Mouse (Mus musculus) E14TG2a.4 (cell line): ENCODE data around the gene Olfr1276.

Experiments used
- H3K27me3 ChIP-seq: 2 replicates; pipeline ENCODE4 v1.6.1; 2014; ENCODE audit warnings: low read length, control low read depth; ENCODE audit not compliant: insufficient read depth
- H3K36me3 ChIP-seq: 2 replicates; pipeline ENCODE4 v1.6.1; 2014; ENCODE audit warnings: low read length, control low read depth; ENCODE audit not compliant: insufficient read depth
- H3K4me1 ChIP-seq: replicated peaks from 2 replicates; pipeline ENCODE4 v1.6.1; 2014; ENCODE audit warnings: low read depth, low read length, control low read depth
- H3K4me3 ChIP-seq: replicated peaks from 2 replicates; pipeline ENCODE4 v1.5.1; 2014; ENCODE audit warnings: mild to moderate bottlenecking, low read length
- H3K9me3 ChIP-seq: 2 replicates; pipeline ENCODE4 v1.6.1; 2014; ENCODE audit warnings: low read length, control low read depth
- CTCF ChIP-seq: conservative IDR thresholded peaks from 2 replicates; pipeline ENCODE4 v1.5.1; 2014; ENCODE audit warnings: low read length
- NANOG ChIP-seq: IDR thresholded peaks from 2 replicates; pipeline ENCODE4 v1.6.1; 2014; ENCODE audit warnings: borderline replicate concordance, low read length, mixed read lengths
- POU5F1 ChIP-seq: IDR thresholded peaks from 2 replicates; pipeline ENCODE4 v1.6.1; 2014; ENCODE audit warnings: low read length, borderline replicate concordance

Olfr1276 gene

DNA sequence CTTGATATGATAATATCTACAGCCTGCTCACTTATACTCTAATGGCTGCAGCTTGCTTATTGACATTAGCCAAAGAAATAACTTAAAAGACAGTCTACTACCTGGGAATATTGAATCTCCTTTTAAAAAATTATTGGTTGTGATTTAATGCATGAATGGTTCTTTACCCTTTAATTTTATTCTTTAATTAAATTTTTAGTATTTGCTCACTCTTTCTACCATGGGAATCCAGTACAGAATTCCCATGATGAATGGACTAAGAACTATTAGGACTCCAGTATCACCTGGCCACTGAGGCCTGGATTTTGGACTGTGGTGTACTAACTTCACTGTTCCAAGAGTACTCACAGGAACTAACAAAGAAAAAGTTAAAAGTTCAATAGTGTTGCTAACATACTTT, at the start of gene Olfr1276:
Olfr1276 (plus strand) TSS at position 301 of the 400 bp plus-strand sequence.
- Histone ChIP-seq H3K4me1 (no peaks in the 10 kb centered on the region), H3K4me3 (no peak within 1 kb of the TSS), H3K9me3 (peaks cover 2% of the 10 kb centered on the region; the same call in 1 of the 2 replicates), H3K27me3 (no peaks in the 10 kb centered on the region), H3K36me3 (no peaks in the 10 kb centered on the region)
- TF ChIP-seq CTCF (no peak), POU5F1 (no peak), NANOG (no peak)

DNA sequence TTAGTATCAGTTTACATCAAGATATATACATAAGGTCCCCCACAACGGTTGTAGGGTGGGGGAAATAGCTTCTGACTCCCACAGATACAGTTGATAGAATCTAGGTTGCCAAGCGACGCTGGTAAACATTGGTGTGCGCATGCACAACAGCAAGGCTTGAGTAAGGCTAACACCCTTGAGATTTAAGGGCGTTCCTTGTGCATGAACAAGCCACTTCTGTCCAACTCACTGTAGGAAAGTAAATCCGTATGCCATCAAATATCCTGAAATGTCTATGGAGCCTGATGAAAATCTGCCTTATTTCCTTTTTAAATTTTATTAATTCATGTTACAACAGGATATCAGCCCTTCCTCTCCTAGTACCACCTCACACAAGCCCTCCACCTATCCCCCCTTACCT, 24.8 kb upstream of the Olfr1276 start, which contains the start of gene 4930430A15Rik:
4930430A15Rik (minus strand) TSS at position 101 of the 400 bp plus-strand sequence.
- Histone ChIP-seq H3K27me3 (no peaks in the 10 kb centered on the region), H3K36me3 (no peaks in the 10 kb centered on the region), H3K4me3 (no peak within 1 kb of the TSS), H3K9me3 (no peaks in the 10 kb centered on the region), H3K4me1 (no peaks in the 10 kb centered on the region)
- TF ChIP-seq NANOG (no peak), CTCF (no peak), POU5F1 (no peak)

DNA sequence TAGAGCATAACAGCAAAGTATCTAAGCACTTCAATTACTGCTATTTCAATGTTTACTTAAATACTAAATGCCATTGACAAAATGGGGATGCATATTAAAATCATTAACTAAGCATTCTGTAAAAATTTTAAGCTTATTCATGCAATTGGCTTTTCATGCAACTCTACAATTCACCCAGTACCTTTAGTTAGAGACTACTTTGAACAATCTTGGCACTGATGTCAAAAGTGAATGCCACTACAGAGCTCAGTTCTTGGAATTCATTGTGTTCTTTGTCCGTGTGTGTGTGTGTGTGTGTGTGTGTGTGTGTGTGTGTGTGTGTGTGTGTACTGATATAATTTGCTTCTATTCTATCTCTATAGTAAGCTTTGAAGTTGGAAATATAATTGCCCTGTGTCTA, 19.1 kb upstream of the Olfr1276 start, which contains the start of gene Olfr1275:
Olfr1275 (minus strand) TSS at position 101 of the 400 bp plus-strand sequence.
- Histone ChIP-seq H3K9me3 (no peaks in the 10 kb centered on the region), H3K36me3 (no peaks in the 10 kb centered on the region), H3K4me3 (no peak within 1 kb of the TSS), H3K4me1 (no peaks in the 10 kb centered on the region), H3K27me3 (no peaks in the 10 kb centered on the region)
- no peak for TF ChIP-seq CTCF
- no peak for TF ChIP-seq POU5F1
- TF ChIP-seq NANOG: no peak

GRCm38 (mm10) chr2:111274006-111274405, 19.7 kb downstream of the Olfr1276 start, which contains the start of gene Olfr1277:
Gene Olfr1277, minus strand, starts transcription at chr2:111274106.
- Histone ChIP-seq H3K4me1 (no peaks in the 10 kb centered on the region), H3K36me3 (no peaks in the 10 kb centered on the region)

GRCm38 (mm10) chr2:111289836-111290235, 35.5 kb downstream of the Olfr1276 start, which contains the start of gene Olfr1278:
Gene Olfr1278, plus strand, starts transcription at chr2:111290136.
- H3K36me3 ChIP-seq: no peaks in the 10 kb centered on the region
- H3K9me3 ChIP-seq: no peaks in the 10 kb centered on the region
- no peaks in the 10 kb centered on the region for H3K27me3 ChIP-seq
- H3K4me1 ChIP-seq: no peaks in the 10 kb centered on the region
- no peak within 1 kb of the TSS for H3K4me3 ChIP-seq
- TF ChIP-seq POU5F1 (no peak), CTCF (no peak), NANOG (no peak)

More at GRCm38 (mm10) chr2:111274006-111274405, 19.7 kb downstream of the Olfr1276 start, which contains the start of gene Olfr1277:
- Histone ChIP-seq H3K27me3 (no peaks in the 10 kb centered on the region), H3K4me3 (no peak within 1 kb of the TSS), H3K9me3 (peaks cover 6% of the 10 kb centered on the region)
- no peak for TF ChIP-seq NANOG
- no peak for TF ChIP-seq CTCF
- no peak for TF ChIP-seq POU5F1

DNA sequence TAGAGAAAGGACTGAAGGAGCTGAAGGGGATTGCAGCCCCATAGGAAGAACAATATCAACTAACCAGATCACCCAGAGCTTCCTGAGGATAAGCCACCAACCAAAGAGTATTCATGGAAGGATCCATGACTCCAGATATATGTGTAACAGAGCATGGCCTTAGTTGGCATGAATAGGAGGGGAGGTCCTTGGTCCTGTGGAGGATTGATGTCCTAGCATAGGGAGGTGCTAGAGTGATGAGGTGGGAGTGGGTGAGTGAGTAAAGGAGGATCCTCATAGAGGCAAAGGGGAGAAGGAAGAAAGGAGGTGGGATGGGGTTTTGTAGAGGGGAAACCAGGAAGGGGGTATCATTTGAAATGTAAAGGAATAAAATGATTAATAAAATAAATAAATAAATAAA, 44.2 kb downstream of the Olfr1276 start:
- no peak overlapping the region for H3K4me3 ChIP-seq

DNA sequence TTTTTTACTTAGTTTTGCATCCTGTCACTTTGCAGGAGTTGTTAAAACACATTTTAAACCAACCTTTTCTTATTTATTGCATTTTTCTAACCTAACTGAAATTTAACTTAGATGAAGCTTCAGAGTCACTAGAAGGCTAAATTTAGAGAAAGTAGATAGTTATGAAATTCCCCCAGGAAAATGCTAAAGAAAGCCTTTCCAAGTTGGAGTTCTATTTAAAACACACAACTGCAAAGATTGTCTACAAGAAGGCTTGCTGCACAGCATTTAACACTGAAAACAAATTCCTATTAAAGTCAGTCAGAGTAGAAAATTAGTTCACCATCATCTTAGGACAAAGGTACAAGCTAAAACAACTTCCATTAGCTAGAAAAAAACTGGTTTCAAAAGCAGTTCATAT, 46.1 kb downstream of the Olfr1276 start, which contains the start of gene Olfr1279:
Olfr1279 (plus strand) TSS at position 262 of the 400 bp plus-strand sequence.
- H3K4me3 ChIP-seq: no peak within 1 kb of the TSS
- no peaks in the 10 kb centered on the region for H3K9me3 ChIP-seq
- no peaks in the 10 kb centered on the region for H3K27me3 ChIP-seq
- no peaks in the 10 kb centered on the region for H3K36me3 ChIP-seq
- no peaks in the 10 kb centered on the region for H3K4me1 ChIP-seq
- TF ChIP-seq CTCF (no peak), POU5F1 (no peak), NANOG (no peak)

More for the DNA sequence above, 44.2 kb downstream of the Olfr1276 start:
- Histone ChIP-seq H3K36me3 (no peaks in the 10 kb centered on the region), H3K27me3 (no peaks in the 10 kb centered on the region), H3K4me1 (no peaks in the 10 kb centered on the region), H3K9me3 (no peaks in the 10 kb centered on the region)
- TF ChIP-seq NANOG (no peak), POU5F1 (no peak), CTCF (no peak)
